In genomic region chr9:68694889-68695495, GRCm38 (mm10) we compare ENCODE assay signal across 11 mouse cellular contexts. TPM values are rescaled to one million over a fixed set of nuclear protein-coding genes. Genes with fewer than 3 reads are reported as not detected.
DNase-seq lines count a peak whose midpoint lies in the region; ATAC-seq and TF ChIP-seq lines count a peak whose summit lies in the region.
"Had no signal": no experiment of that assay in that cellular context is flagged by ENCODE, and none has a peak within 500 bp of the region (broad histone marks: within the 10 kb centered on the region; RNA-seq: fewer than 3 reads in every experiment).

No protein-coding gene starts in this region.

- intact Hi-C loops in heart, adult 2 months (cut with DNase I) = no loop called here

- H3K36me3 ChIP-seq in heart, embryonic 12.5 days = no peaks in the 10 kb centered on the region
- peaks cover 4% of the 10 kb centered on the region for H3K36me3 ChIP-seq in heart, adult 2 months (ENCODE audit: control insufficient read depth, insufficient read depth, low read length)
- H3K36me3 ChIP-seq in midbrain, embryonic 14.5 days (ENCODE audit: control insufficient read depth, insufficient read depth, low read length) = no peaks in the 10 kb centered on the region
- H3K36me3 ChIP-seq in midbrain, embryonic 16.5 days (ENCODE audit: control insufficient read depth, insufficient read depth, low read length) = no peaks in the 10 kb centered on the region
- H3K36me3 ChIP-seq in hindbrain, embryonic 13.5 days = no peaks in the 10 kb centered on the region
- H3K36me3 ChIP-seq in neural tube, embryonic 15.5 days = no peaks in the 10 kb centered on the region
- H3K36me3 ChIP-seq: liver, embryonic 15.5 days; midbrain, embryonic 15.5 days had no signal

- ATAC-seq in heart, embryonic 12.5 days (ENCODE audit: insufficient number of reproducible peaks, low FRiP score) = no peak
- ATAC-seq in midbrain, embryonic 14.5 days (ENCODE audit: low FRiP score, low TSS enrichment) = no peak
- ATAC-seq in midbrain, embryonic 16.5 days = no peak
- ATAC-seq in hindbrain, embryonic 13.5 days (ENCODE audit: low FRiP score) = no peak; the same call in 1 of the 2 replicates
- no peak; the same call in 1 of the 2 replicates for ATAC-seq in neural tube, embryonic 15.5 days (ENCODE audit: low FRiP score)
- ATAC-seq: midbrain, embryonic 15.5 days had no signal

- no peak for DNase-seq in heart, adult 2 months
- no peak for DNase-seq in midbrain, embryonic 14.5 days
- DNase-seq in spleen, postnatal 4 days (ENCODE audit: low spot score in 2 of 2) = no peak
- DNase-seq: gastrocnemius, postnatal 10 days; thymus, postnatal 14 days had no signal

- H3K4me2 ChIP-seq in heart, embryonic 12.5 days = no peak overlapping the region
- H3K4me2 ChIP-seq in midbrain, embryonic 14.5 days (ENCODE audit: low read length) = no peak overlapping the region
- no peak overlapping the region for H3K4me2 ChIP-seq in midbrain, embryonic 16.5 days (ENCODE audit: low read length)
- H3K4me2 ChIP-seq in hindbrain, embryonic 13.5 days = no peak overlapping the region
- no peak overlapping the region for H3K4me2 ChIP-seq in neural tube, embryonic 15.5 days
- H3K4me2 ChIP-seq: liver, embryonic 15.5 days; midbrain, embryonic 15.5 days had no signal

- no peak overlapping the region for H3K4me3 ChIP-seq in heart, embryonic 12.5 days
- no peak overlapping the region for H3K4me3 ChIP-seq in heart, adult 2 months
- no peak overlapping the region for H3K4me3 ChIP-seq in midbrain, embryonic 14.5 days (replicated peaks; ENCODE audit: low read depth, low read length)
- no peak overlapping the region for H3K4me3 ChIP-seq in midbrain, embryonic 16.5 days (ENCODE audit: low read depth, low read length)
- H3K4me3 ChIP-seq in hindbrain, embryonic 13.5 days = no peak overlapping the region
- no peak overlapping the region for H3K4me3 ChIP-seq in neural tube, embryonic 15.5 days (replicated peaks)
- H3K4me3 ChIP-seq: liver, embryonic 15.5 days; midbrain, embryonic 15.5 days had no signal

- 0 out of 2 replicates have a peak overlapping the region, but pooled peaks have one; percentile 0 for H3K27ac ChIP-seq in heart, embryonic 12.5 days (ENCODE audit: poor library complexity, severe bottlenecking)
- H3K27ac ChIP-seq in heart, adult 2 months = no peak overlapping the region
- H3K27ac ChIP-seq in midbrain, embryonic 14.5 days (replicated peaks; ENCODE audit: low read depth, low read length) = 0 out of 2 replicates have a peak overlapping the region, but pooled peaks have one; percentile 9
- no peak overlapping the region for H3K27ac ChIP-seq in midbrain, embryonic 16.5 days (ENCODE audit: low read length)
- H3K27ac ChIP-seq in hindbrain, embryonic 13.5 days = peak overlapping the region; percentile 63
- H3K27ac ChIP-seq in neural tube, embryonic 15.5 days (replicated peaks) = peak overlapping the region; percentile 35
- H3K27ac ChIP-seq: liver, embryonic 15.5 days; midbrain, embryonic 15.5 days had no signal

- TF ChIP-seq EP300 in heart, adult 2 months (IDR thresholded peaks at IDR 0.05; ENCODE audit: insufficient read depth, low read depth, low read length) = no peak

- peaks cover 43% of the 10 kb centered on the region for H3K27me3 ChIP-seq in heart, embryonic 12.5 days (replicated peaks)
- H3K27me3 ChIP-seq in heart, adult 2 months (ENCODE audit: control insufficient read depth, insufficient read depth, low read length) = no peaks in the 10 kb centered on the region
- H3K27me3 ChIP-seq in midbrain, embryonic 14.5 days (ENCODE audit: control insufficient read depth, insufficient read depth, low read length) = no peaks in the 10 kb centered on the region; the same call in 1 of the 2 replicates
- no peaks in the 10 kb centered on the region for H3K27me3 ChIP-seq in midbrain, embryonic 16.5 days (ENCODE audit: control insufficient read depth, insufficient read depth, low read depth, low read length)
- H3K27me3 ChIP-seq in hindbrain, embryonic 13.5 days = peaks cover 3% of the 10 kb centered on the region; the same call in 1 of the 2 replicates
- no peaks in the 10 kb centered on the region for H3K27me3 ChIP-seq in neural tube, embryonic 15.5 days (replicated peaks)
- H3K27me3 ChIP-seq: liver, embryonic 15.5 days; midbrain, embryonic 15.5 days had no signal

- TF ChIP-seq CTCF in heart, adult 2 months (IDR thresholded peaks at IDR 0.05) = no peak

- H3K9me3 ChIP-seq in heart, embryonic 12.5 days (replicated peaks) = no peaks in the 10 kb centered on the region
- H3K9me3 ChIP-seq in midbrain, embryonic 14.5 days (ENCODE audit: control insufficient read depth, low read length) = no peaks in the 10 kb centered on the region
- H3K9me3 ChIP-seq in midbrain, embryonic 16.5 days (replicated peaks; ENCODE audit: control insufficient read depth, low read length, poor library complexity, severe bottlenecking) = no peaks in the 10 kb centered on the region
- H3K9me3 ChIP-seq in hindbrain, embryonic 13.5 days = no peaks in the 10 kb centered on the region
- H3K9me3 ChIP-seq in neural tube, embryonic 15.5 days (replicated peaks) = no peaks in the 10 kb centered on the region
- H3K9me3 ChIP-seq: liver, embryonic 15.5 days; midbrain, embryonic 15.5 days had no signal

- H3K4me1 ChIP-seq in heart, embryonic 12.5 days (replicated peaks) = peaks cover 17% of the 10 kb centered on the region
- peaks cover 16% of the 10 kb centered on the region for H3K4me1 ChIP-seq in heart, adult 2 months (ENCODE audit: control insufficient read depth, insufficient read depth, low read length)
- 0 out of 2 replicates have a peak, but pooled peaks cover 6% of the 10 kb centered on the region for H3K4me1 ChIP-seq in midbrain, embryonic 14.5 days (ENCODE audit: control insufficient read depth, insufficient read depth, low read length)
- H3K4me1 ChIP-seq in midbrain, embryonic 16.5 days (ENCODE audit: control insufficient read depth, insufficient read depth, low read length) = peaks cover 7% of the 10 kb centered on the region; the same call in 1 of the 2 replicates
- peaks cover 24% of the 10 kb centered on the region for H3K4me1 ChIP-seq in hindbrain, embryonic 13.5 days (replicated peaks)
- H3K4me1 ChIP-seq in neural tube, embryonic 15.5 days = peaks cover 22% of the 10 kb centered on the region
- H3K4me1 ChIP-seq: liver, embryonic 15.5 days had no signal

- H3K9ac ChIP-seq in heart, embryonic 12.5 days = no peak overlapping the region
- no peak overlapping the region for H3K9ac ChIP-seq in heart, adult 2 months (ENCODE audit: low read depth, low read length)
- no peak overlapping the region for H3K9ac ChIP-seq in midbrain, embryonic 14.5 days (replicated peaks; ENCODE audit: low read length)
- no peak overlapping the region for H3K9ac ChIP-seq in midbrain, embryonic 16.5 days (ENCODE audit: low read depth, low read length)
- no peak overlapping the region for H3K9ac ChIP-seq in hindbrain, embryonic 13.5 days
- H3K9ac ChIP-seq in neural tube, embryonic 15.5 days (replicated peaks) = no peak overlapping the region
- H3K9ac ChIP-seq: liver, embryonic 15.5 days; midbrain, embryonic 15.5 days had no signal

- no peak for TF ChIP-seq POLR2A in heart, adult 2 months (IDR thresholded peaks at IDR 0.05; ENCODE audit: insufficient read depth, low read depth, low read length)

- 41% methylated on average over 4 of the region's 4 CpGs for WGBS in heart, embryonic 12.5 days
- WGBS in heart, adult 2 months = 57% methylated on average over 4 of the region's 4 CpGs
- WGBS in midbrain, embryonic 14.5 days = 40% methylated on average over 4 of the region's 4 CpGs
- 32% methylated on average over 4 of the region's 4 CpGs for WGBS in midbrain, embryonic 16.5 days
- 28% methylated on average over 4 of the region's 4 CpGs for WGBS in hindbrain, embryonic 13.5 days
- 20% methylated on average over 4 of the region's 4 CpGs for WGBS in neural tube, embryonic 15.5 days

- H3K79me2 ChIP-seq in heart, adult 2 months (replicated peaks; ENCODE audit: control insufficient read depth, insufficient read depth, low read length) = no peaks in the 10 kb centered on the region

RNA-seq across cellular contexts. Expression of gene Rora, which starts 41.4 kb away (rescaled TPM):
- 6.7 and 7.6 TPM in 2 replicates for polyA plus RNA-seq in heart, embryonic 12.5 days (2016; fragmentation: Nextera tagmentation; extraction: Ambion mirVana)
- total RNA-seq in heart, adult 2 months (2021) = 10 to 100 TPM; 21.6 to 28.9 TPM
- polyA plus RNA-seq in heart, adult 2 months (2012; rRNA removed) = 6.7 and 13.1 TPM in 2 replicates
- polyA plus RNA-seq in midbrain, embryonic 14.5 days (2014; fragmentation: Nextera tagmentation; extraction: Ambion mirVana) = 39.1 and 45.7 TPM in 2 replicates
- polyA plus RNA-seq in midbrain, embryonic 16.5 days (2015; fragmentation: Nextera tagmentation; extraction: Ambion mirVana) = 43.6 and 52.5 TPM in 2 replicates
- polyA plus RNA-seq in hindbrain, embryonic 13.5 days (2015; fragmentation: Nextera tagmentation; extraction: Ambion mirVana) = 18.1 and 25.0 TPM in 2 replicates
- polyA plus RNA-seq in neural tube, embryonic 15.5 days (2015; fragmentation: Nextera tagmentation; extraction: Ambion mirVana) = 17.3 and 18.1 TPM in 2 replicates

Comparison
In these comparisons a context has a peak if more than half of its experiments do, and no peak if none do; other contexts are left out.
1. H3K27ac ChIP-seq: peak in heart, embryonic 12.5 days (single experiment), midbrain, embryonic 14.5 days (single experiment), hindbrain, embryonic 13.5 days (single experiment) and neural tube, embryonic 15.5 days (single experiment); none in heart, adult 2 months (single experiment) and midbrain, embryonic 16.5 days (single experiment).